Mouse (Mus musculus) CD4-positive helper T cell, adult 2 months (primary cell): ENCODE measurements around the gene Tmem141.

ENCODE experiments used
- DNase-seq: peaks from one replicate; pipeline ENCODE4 v3.0.0-alpha.2; 2012; ENCODE audit warnings: low read depth, missing footprints, low spot score

Gene Tmem141

GRCm38 (mm10) chr2:25607761-25608622 lies 13.8 kb downstream of the Tmem141 start, which contains the start of gene Rabl6:
Gene Rabl6 (minus strand): TSS chr2:25608521.
- DNase-seq, result peak; percentile 91

- DNase-seq, result no peak
These were observed 19.3 kb downstream of the Tmem141 start for GRCm38 (mm10) chr2:25602526-25602925.

- DNase-seq, result no peak
These were observed 21.8 kb downstream of the Tmem141 start for GRCm38 (mm10) chr2:25600037-25600436.

GRCm38 (mm10) chr2:25598749-25599148 lies 23.1 kb downstream of the Tmem141 start:
- no peak for DNase-seq

- DNase-seq, result no peak
These were observed 24.9 kb downstream of the Tmem141 start for GRCm38 (mm10) chr2:25596765-25597510.

- DNase-seq, result peak; percentile 30
These were observed 29.9 kb downstream of the Tmem141 start for GRCm38 (mm10) chr2:25591863-25592262.

GRCm38 (mm10) chr2:25588227-25588907 lies 33.4 kb downstream of the Tmem141 start:
- DNase-seq, result no peak

GRCm38 (mm10) chr2:25587290-25587689 lies 34.5 kb downstream of the Tmem141 start:
- no peak for DNase-seq

- no peak for DNase-seq
These were observed 36.2 kb downstream of the Tmem141 start for GRCm38 (mm10) chr2:25585601-25586000.

GRCm38 (mm10) chr2:25584856-25585255 lies 36.9 kb downstream of the Tmem141 start:
- DNase-seq, result no peak

- DNase-seq, result no peak
These were observed 37.7 kb downstream of the Tmem141 start for GRCm38 (mm10) chr2:25584152-25584551.

- no peak for DNase-seq
These were observed 38.2 kb downstream of the Tmem141 start for GRCm38 (mm10) chr2:25583571-25583970.

GRCm38 (mm10) chr2:25583120-25583481 lies 38.7 kb downstream of the Tmem141 start:
- no peak for DNase-seq

GRCm38 (mm10) chr2:25582466-25583119 lies 39.2 kb downstream of the Tmem141 start:
- DNase-seq, result no peak

GRCm38 (mm10) chr2:25581901-25582301 lies 39.9 kb downstream of the Tmem141 start:
- no peak for DNase-seq

GRCm38 (mm10) chr2:25581294-25581864 lies 40.4 kb downstream of the Tmem141 start, which contains the start of gene Ajm1:
Gene Ajm1 (minus strand): TSS chr2:25581757.
- peak; percentile 77 for DNase-seq

GRCm38 (mm10) chr2:25580621-25581101 lies 41.1 kb downstream of the Tmem141 start:
- DNase-seq, result no peak

- DNase-seq, result peak; percentile 74
These were observed 41.9 kb downstream of the Tmem141 start for GRCm38 (mm10) chr2:25579737-25580460.

GRCm38 (mm10) chr2:25578796-25579736 lies 42.7 kb downstream of the Tmem141 start:
- DNase-seq, result peak; percentile 37
